Mouse (Mus musculus) forebrain, postnatal 0 days (tissue): ENCODE data around the gene Vmn1r37. TPM values are rescaled to one million over a fixed set of nuclear protein-coding genes. Genes with fewer than 3 reads are reported as not detected.
"Not testable (repeated sequence)": the region's sequence is repeated elsewhere in the genome, so short reads cannot be mapped to it uniquely, and the experiment has no call there.

Source experiments
- ATAC-seq: fragments of 200-750 bp; cut with Nextera tagmentation; 2 replicates; pipeline ENCODE4 v1.8.0; 2017; ENCODE audit warnings: mild to moderate bottlenecking, moderate library complexity
- DNase-seq: peaks from one replicate; pipeline ENCODE4 v3.0.0-alpha.2; 2015
- H3K27ac ChIP-seq: fragments of 300-500 bp; sonication (generic); 2 replicates; pipeline ENCODE4 v1.5.1; 2014; ENCODE audit warnings: low read depth, mild to moderate bottlenecking, antibody characterized with exemption, low read length, moderate library complexity, mixed read lengths
- H3K27me3 ChIP-seq: fragments of 300-500 bp; sonication (generic); 2 replicates; pipeline ENCODE4 v1.6.1; 2014; ENCODE audit warnings: mild to moderate bottlenecking, low read length, mixed read lengths; ENCODE audit not compliant: insufficient read depth
- H3K36me3 ChIP-seq: fragments of 300-500 bp; sonication (generic); 2 replicates; pipeline ENCODE4 v1.6.1; 2014; ENCODE audit warnings: mild to moderate bottlenecking, moderate library complexity; ENCODE audit not compliant: insufficient read depth
- H3K4me1 ChIP-seq: fragments of 300-500 bp; sonication (generic); 2 replicates; pipeline ENCODE4 v1.6.1; 2014; ENCODE audit warnings: antibody characterized with exemption; ENCODE audit not compliant: insufficient read depth
- H3K4me2 ChIP-seq: fragments of 300-500 bp; sonication (generic); 2 replicates; pipeline ENCODE4 v1.6.1; 2014; ENCODE audit warnings: low read depth, mild to moderate bottlenecking, moderate library complexity
- H3K4me3 ChIP-seq: fragments of 300-500 bp; sonication (generic); 2 replicates; pipeline ENCODE4 v1.5.1; 2014; ENCODE audit warnings: low read depth, low read length, mixed read lengths
- H3K9ac ChIP-seq: fragments of 300-500 bp; sonication (generic); 2 replicates; pipeline ENCODE4 v1.6.1; 2014; ENCODE audit warnings: mild to moderate bottlenecking
- H3K9me3 ChIP-seq: fragments of 300-500 bp; sonication (generic); 2 replicates; pipeline ENCODE4 v1.6.1; 2016; ENCODE audit warnings: low read length
- CTCF ChIP-seq: sonication (generic); IDR thresholded peaks from 2 replicates; pipeline ENCODE4 v1.5.1; 2016; ENCODE audit warnings: antibody characterized with exemption, control low read depth, low read depth
- WGBS: fragments of 180-500 bp; shearing (Covaris S2); extraction: QIAGEN DNeasy Blood & Tissue Kit; methylation state at CpG from one replicate; pipeline ENCODE4 v1.1.7; 2014; 5-methylcytosine and 5-hydroxymethylcytosine counted together
- polyA plus RNA-seq: library from polyadenylated mRNA; unstranded; fragments of >200 nt; fragmentation: Nextera tagmentation; extraction: Ambion mirVana; gene quantifications from 2 replicates; pipeline ENCODE4 v1.2.1, GENCODE M21; 2015
- total RNA-seq: library from RNA; depleted of rRNA; stranded (reverse); fragments of >200 nt; gene quantifications from 2 replicates; pipeline ENCODE4 v1.2.3, GENCODE M21; 2014; rRNA removed

Gene Vmn1r37
- total RNA-seq (not detected in 2 replicates), polyA plus RNA-seq (not detected in 2 replicates)

- H3K9me3 ChIP-seq, DNase-seq, H3K27ac ChIP-seq, H3K4me1 ChIP-seq, H3K36me3 ChIP-seq, H3K4me3 ChIP-seq, H3K27me3 ChIP-seq, H3K4me2 ChIP-seq, H3K9ac ChIP-seq, ATAC-seq: not testable (repeated sequence)
Measured at GRCm38 (mm10) chr6:66729082-66729481, at the start of gene Vmn1r37. TSS of gene Vmn1r37 (plus strand) at chr6:66729382.

GRCm38 (mm10) chr6:66685806-66686205 lies 43.4 kb upstream of the Vmn1r37 start, which contains the start of gene Vmn1r35:
TSS of gene Vmn1r35 (minus strand) at chr6:66685906.
- Histone ChIP-seq H3K27ac (no peak within 1 kb of the TSS), H3K36me3 (no peaks in the 10 kb centered on the region), H3K9ac (no peak within 1 kb of the TSS), H3K9me3 (no peaks in the 10 kb centered on the region), H3K4me1 (no peaks in the 10 kb centered on the region), H3K4me3 (no peak within 1 kb of the TSS), H3K27me3 (no peaks in the 10 kb centered on the region), H3K4me2 (no peak within 1 kb of the TSS)
- ATAC-seq (no peak), DNase-seq (no peak)
- WGBS = 90% methylated on average over 3 of the region's 3 CpGs
- no peak for TF ChIP-seq CTCF

- no peak for ATAC-seq
- no peaks in the 10 kb centered on the region for H3K9me3 ChIP-seq
- TF ChIP-seq CTCF = no peak
Measured at GRCm38 (mm10) chr6:66708901-66709300, 20.3 kb upstream of the Vmn1r37 start.

GRCm38 (mm10) chr6:66713854-66714253 lies 15.3 kb upstream of the Vmn1r37 start:
- DNase-seq (no peak), ATAC-seq (no peak)
- WGBS = 80% methylated on average over 3 of the region's 3 CpGs
- Histone ChIP-seq H3K27ac (no peak overlapping the region), H3K36me3 (no peaks in the 10 kb centered on the region), H3K4me3 (no peak overlapping the region), H3K4me1 (no peaks in the 10 kb centered on the region), H3K9me3 (no peaks in the 10 kb centered on the region), H3K4me2 (no peak overlapping the region), H3K9ac (no peak overlapping the region), H3K27me3 (no peaks in the 10 kb centered on the region)
- no peak for TF ChIP-seq CTCF

More at GRCm38 (mm10) chr6:66708901-66709300, 20.3 kb upstream of the Vmn1r37 start:
- no peaks in the 10 kb centered on the region for H3K36me3 ChIP-seq
- no peak overlapping the region for H3K4me2 ChIP-seq
- no peaks in the 10 kb centered on the region for H3K4me1 ChIP-seq
- no peaks in the 10 kb centered on the region for H3K27me3 ChIP-seq
- H3K4me3 ChIP-seq = no peak overlapping the region
- no peak overlapping the region for H3K9ac ChIP-seq
- H3K27ac ChIP-seq = no peak overlapping the region
- no peak for DNase-seq

- H3K4me1 ChIP-seq, H3K4me3 ChIP-seq, H3K9me3 ChIP-seq, H3K27ac ChIP-seq, H3K36me3 ChIP-seq, H3K27me3 ChIP-seq, ATAC-seq, H3K9ac ChIP-seq, H3K4me2 ChIP-seq, DNase-seq: not testable (repeated sequence)
- 58% methylated on average over 2 of the region's 2 CpGs for WGBS
Measured at GRCm38 (mm10) chr6:66719068-66719467, 10.1 kb upstream of the Vmn1r37 start, which contains the start of gene Vmn1r36. TSS of gene Vmn1r36 (minus strand) at chr6:66719168.

GRCm38 (mm10) chr6:66782527-66782926 lies 53.3 kb downstream of the Vmn1r37 start, which contains the start of gene Vmn1r38:
TSS of gene Vmn1r38 (minus strand) at chr6:66782627.
- H3K27me3 ChIP-seq, H3K4me1 ChIP-seq, H3K4me3 ChIP-seq, H3K9ac ChIP-seq, H3K9me3 ChIP-seq, ATAC-seq, H3K36me3 ChIP-seq, H3K27ac ChIP-seq, H3K4me2 ChIP-seq, DNase-seq: not testable (repeated sequence)

Other genes starting within 250 kb of the Vmn1r37 start
- 6.2 and 8.2 TPM in 2 replicates for gene Mad2l1, start 194.0 kb upstream of the Vmn1r37 start, total RNA-seq
- 18.3 and 23.0 TPM in 2 replicates for gene Mad2l1, start 194.0 kb upstream of the Vmn1r37 start, polyA plus RNA-seq
- not detected in 2 replicates for gene Vmn1r32, start 169.3 kb upstream of the Vmn1r37 start, total RNA-seq
- not detected in 2 replicates for gene Vmn1r32, start 169.3 kb upstream of the Vmn1r37 start, polyA plus RNA-seq
- gene Vmn1r33, start 111.1 kb upstream of the Vmn1r37 start, total RNA-seq = not detected in 2 replicates
- gene Vmn1r33, start 111.1 kb upstream of the Vmn1r37 start, polyA plus RNA-seq = not detected in 2 replicates
- gene Vmn1r34, start 85.5 kb upstream of the Vmn1r37 start, total RNA-seq = not detected in 2 replicates
- not detected in 2 replicates for gene Vmn1r34, start 85.5 kb upstream of the Vmn1r37 start, polyA plus RNA-seq
- not detected in 2 replicates for gene Vmn1r35, start 43.5 kb upstream of the Vmn1r37 start, total RNA-seq
- not detected in 2 replicates for gene Vmn1r35, start 43.5 kb upstream of the Vmn1r37 start, polyA plus RNA-seq
- not detected in 2 replicates for gene Vmn1r36, start 10.2 kb upstream of the Vmn1r37 start, total RNA-seq
- not detected in 2 replicates for gene Vmn1r36, start 10.2 kb upstream of the Vmn1r37 start, polyA plus RNA-seq
- gene Vmn1r38, start 53.2 kb downstream of the Vmn1r37 start, total RNA-seq = not detected in 2 replicates
- not detected in 2 replicates for gene Vmn1r38, start 53.2 kb downstream of the Vmn1r37 start, polyA plus RNA-seq
- not detected in 2 replicates for gene Vmn1r39, start 81.2 kb downstream of the Vmn1r37 start, total RNA-seq
- not detected in 2 replicates for gene Vmn1r39, start 81.2 kb downstream of the Vmn1r37 start, polyA plus RNA-seq
- 23.5 and 27.8 TPM in 2 replicates for gene Gng12, start 167.0 kb downstream of the Vmn1r37 start, total RNA-seq
- gene Gng12, start 167.0 kb downstream of the Vmn1r37 start, polyA plus RNA-seq = 40.5 and 52.0 TPM in 2 replicates